Mouse (Mus musculus): ENCODE measurements around the gene Phgdh. TPM values are rescaled to one million over a fixed set of nuclear protein-coding genes. Genes with fewer than 3 reads are reported as not detected.

The Phgdh gene
- polyA plus RNA-seq, 1 experiment from 2014 or later: 290 TPM

GRCm38 (mm10) chr3:98317143-98317542, 22.6 kb downstream of the Phgdh start:
- H3K4me1 ChIP-seq (replicated peaks): peaks cover 18% of the 10 kb centered on the region
- peak overlapping the region; percentile 69; the same call in 1 of the 2 replicates for H3K27ac ChIP-seq
- H3K4me3 ChIP-seq (replicated peaks): no peak overlapping the region
- 52% methylated on average over 3 of the region's 3 CpGs for WGBS
- H3K4me2 ChIP-seq: no peak overlapping the region
- H3K36me3 ChIP-seq: peaks cover 79% of the 10 kb centered on the region
- no peaks in the 10 kb centered on the region for H3K9me3 ChIP-seq
- H3K27me3 ChIP-seq: no peaks in the 10 kb centered on the region
- no peak for ATAC-seq (ENCODE audit: insufficient number of reproducible peaks, insufficient read depth, low FRiP score, low TSS enrichment, low read depth)
- no peak overlapping the region for H3K9ac ChIP-seq (replicated peaks)

- 81% methylated on average over 2 of the region's 2 CpGs for WGBS
- H3K4me1 ChIP-seq (replicated peaks): peaks cover 18% of the 10 kb centered on the region
- no peak for ATAC-seq (ENCODE audit: insufficient number of reproducible peaks, insufficient read depth, low FRiP score, low TSS enrichment, low read depth)
- H3K27ac ChIP-seq: no peak overlapping the region
- H3K4me2 ChIP-seq: no peak overlapping the region
- H3K9me3 ChIP-seq: no peaks in the 10 kb centered on the region
- H3K4me3 ChIP-seq (replicated peaks): no peak overlapping the region
- H3K9ac ChIP-seq (replicated peaks): no peak overlapping the region
- H3K36me3 ChIP-seq: peaks cover 65% of the 10 kb centered on the region
- no peaks in the 10 kb centered on the region for H3K27me3 ChIP-seq
Measured at GRCm38 (mm10) chr3:98315181-98315580, 24.6 kb downstream of the Phgdh start.

- Histone ChIP-seq H3K27me3 (no peaks in the 10 kb centered on the region), H3K36me3 (peaks cover 51% of the 10 kb centered on the region), H3K4me3 (replicated peaks) (no peak overlapping the region), H3K4me2 (no peak overlapping the region), H3K9me3 (no peaks in the 10 kb centered on the region), H3K4me1 (replicated peaks) (peaks cover 14% of the 10 kb centered on the region), H3K27ac (no peak overlapping the region), H3K9ac (replicated peaks) (no peak overlapping the region)
- WGBS: 83% methylated on average over 9 of the region's 9 CpGs
- no peak; the same call in 1 of the 2 replicates for ATAC-seq (ENCODE audit: insufficient number of reproducible peaks, insufficient read depth, low FRiP score, low TSS enrichment, low read depth)
Measured at GRCm38 (mm10) chr3:98313294-98314155, 26.3 kb downstream of the Phgdh start.

GRCm38 (mm10) chr3:98312867-98313266, 26.9 kb downstream of the Phgdh start:
- peaks cover 44% of the 10 kb centered on the region for H3K36me3 ChIP-seq

GRCm38 (mm10) chr3:98310456-98310855, 29.3 kb downstream of the Phgdh start:
- no peaks in the 10 kb centered on the region for H3K9me3 ChIP-seq
- no peaks in the 10 kb centered on the region for H3K27me3 ChIP-seq
- no peak overlapping the region for H3K27ac ChIP-seq
- no peak overlapping the region for H3K9ac ChIP-seq (replicated peaks)
- H3K4me1 ChIP-seq (replicated peaks): no peaks in the 10 kb centered on the region
- 100% methylated on average over 1 of the region's 1 CpGs for WGBS
- peaks cover 26% of the 10 kb centered on the region for H3K36me3 ChIP-seq
- ATAC-seq (ENCODE audit: insufficient number of reproducible peaks, insufficient read depth, low FRiP score, low TSS enrichment, low read depth): no peak
- H3K4me3 ChIP-seq (replicated peaks): no peak overlapping the region
- no peak overlapping the region for H3K4me2 ChIP-seq

More at GRCm38 (mm10) chr3:98312867-98313266, 26.9 kb downstream of the Phgdh start:
- Histone ChIP-seq H3K9ac (replicated peaks) (no peak overlapping the region), H3K9me3 (no peaks in the 10 kb centered on the region), H3K27ac (no peak overlapping the region), H3K4me2 (no peak overlapping the region), H3K27me3 (no peaks in the 10 kb centered on the region), H3K4me1 (replicated peaks) (peaks cover 11% of the 10 kb centered on the region), H3K4me3 (replicated peaks) (no peak overlapping the region)
- no peak for ATAC-seq (ENCODE audit: insufficient number of reproducible peaks, insufficient read depth, low FRiP score, low TSS enrichment, low read depth)
- WGBS: 42% methylated on average over 7 of the region's 7 CpGs

GRCm38 (mm10) chr3:98308606-98309005, 31.2 kb downstream of the Phgdh start:
- no peak overlapping the region for H3K9ac ChIP-seq (replicated peaks)
- H3K9me3 ChIP-seq: no peaks in the 10 kb centered on the region
- no peaks in the 10 kb centered on the region for H3K27me3 ChIP-seq
- 83% methylated on average over 6 of the region's 6 CpGs for WGBS
- no peaks in the 10 kb centered on the region for H3K4me1 ChIP-seq (replicated peaks)
- no peak for ATAC-seq (ENCODE audit: insufficient number of reproducible peaks, insufficient read depth, low FRiP score, low TSS enrichment, low read depth)
- no peak overlapping the region for H3K27ac ChIP-seq
- no peak overlapping the region for H3K4me2 ChIP-seq
- H3K4me3 ChIP-seq (replicated peaks): no peak overlapping the region
- peaks cover 9% of the 10 kb centered on the region; the same call in 1 of the 2 replicates for H3K36me3 ChIP-seq

GRCm38 (mm10) chr3:98301761-98302160, 38.0 kb downstream of the Phgdh start:
- Histone ChIP-seq H3K27ac (no peak overlapping the region), H3K36me3 (no peaks in the 10 kb centered on the region), H3K9me3 (no peaks in the 10 kb centered on the region), H3K27me3 (no peaks in the 10 kb centered on the region), H3K9ac (replicated peaks) (no peak overlapping the region), H3K4me3 (replicated peaks) (no peak overlapping the region), H3K4me1 (replicated peaks) (no peaks in the 10 kb centered on the region), H3K4me2 (no peak overlapping the region)
- WGBS: 97% methylated on average over 3 of the region's 3 CpGs
- no peak for ATAC-seq (ENCODE audit: insufficient number of reproducible peaks, insufficient read depth, low FRiP score, low TSS enrichment, low read depth)

- H3K27me3 ChIP-seq: no peaks in the 10 kb centered on the region
- WGBS: 88% methylated on average over 4 of the region's 4 CpGs
- no peak overlapping the region for H3K4me3 ChIP-seq (replicated peaks)
- H3K36me3 ChIP-seq: no peaks in the 10 kb centered on the region
- no peak overlapping the region for H3K4me2 ChIP-seq
- ATAC-seq (ENCODE audit: insufficient number of reproducible peaks, insufficient read depth, low FRiP score, low TSS enrichment, low read depth): no peak
- H3K27ac ChIP-seq: no peak overlapping the region
- no peaks in the 10 kb centered on the region for H3K9me3 ChIP-seq
- no peaks in the 10 kb centered on the region for H3K4me1 ChIP-seq (replicated peaks)
- no peak overlapping the region for H3K9ac ChIP-seq (replicated peaks)
Measured at GRCm38 (mm10) chr3:98300266-98300665, 39.5 kb downstream of the Phgdh start.

GRCm38 (mm10) chr3:98299391-98300100, 40.2 kb downstream of the Phgdh start:
- H3K36me3 ChIP-seq: no peaks in the 10 kb centered on the region
- H3K4me3 ChIP-seq (replicated peaks): no peak overlapping the region
- H3K4me2 ChIP-seq: no peak overlapping the region
- 89% methylated on average over 1 of the region's 1 CpGs for WGBS
- no peaks in the 10 kb centered on the region for H3K4me1 ChIP-seq (replicated peaks)
- H3K27me3 ChIP-seq: no peaks in the 10 kb centered on the region
- H3K27ac ChIP-seq: no peak overlapping the region
- ATAC-seq (ENCODE audit: insufficient number of reproducible peaks, insufficient read depth, low FRiP score, low TSS enrichment, low read depth): no peak
- H3K9me3 ChIP-seq: no peaks in the 10 kb centered on the region
- H3K9ac ChIP-seq (replicated peaks): no peak overlapping the region

GRCm38 (mm10) chr3:98295965-98296364, 43.8 kb downstream of the Phgdh start:
- H3K4me3 ChIP-seq (replicated peaks): no peak overlapping the region
- H3K9ac ChIP-seq (replicated peaks): no peak overlapping the region
- H3K4me2 ChIP-seq: no peak overlapping the region
- no peaks in the 10 kb centered on the region for H3K36me3 ChIP-seq
- no peak overlapping the region for H3K27ac ChIP-seq
- no peak for ATAC-seq (ENCODE audit: insufficient number of reproducible peaks, insufficient read depth, low FRiP score, low TSS enrichment, low read depth)
- 66% methylated on average over 10 of the region's 10 CpGs for WGBS
- H3K9me3 ChIP-seq: 0 out of 2 replicates have a peak, but pooled peaks cover 3% of the 10 kb centered on the region
- no peaks in the 10 kb centered on the region for H3K4me1 ChIP-seq (replicated peaks)
- no peaks in the 10 kb centered on the region for H3K27me3 ChIP-seq

GRCm38 (mm10) chr3:98291044-98291443, 48.7 kb downstream of the Phgdh start:
- no peak overlapping the region for H3K9ac ChIP-seq (replicated peaks)
- no peaks in the 10 kb centered on the region for H3K4me1 ChIP-seq (replicated peaks)
- 90% methylated on average over 9 of the region's 9 CpGs for WGBS
- no peak overlapping the region for H3K4me2 ChIP-seq
- H3K36me3 ChIP-seq: no peaks in the 10 kb centered on the region
- 0 out of 2 replicates have a peak, but pooled peaks cover 6% of the 10 kb centered on the region for H3K9me3 ChIP-seq
- H3K27ac ChIP-seq: no peak overlapping the region
- no peaks in the 10 kb centered on the region for H3K27me3 ChIP-seq
- H3K4me3 ChIP-seq (replicated peaks): no peak overlapping the region
- ATAC-seq (ENCODE audit: insufficient number of reproducible peaks, insufficient read depth, low FRiP score, low TSS enrichment, low read depth): no peak

All from limb, embryonic 12.5 days (tissue).